Mouse (Mus musculus): Measurements from ENCODE around the gene Dusp12.

Dusp12 gene

GRCm38 (mm10) chr1:170863033-170863432 is 22.3 kb downstream of the Dusp12 start:
- no peak for DNase-seq (ENCODE audit: inconsistent age in 2 of 2, low spot score in 1 of 2)

DNA sequence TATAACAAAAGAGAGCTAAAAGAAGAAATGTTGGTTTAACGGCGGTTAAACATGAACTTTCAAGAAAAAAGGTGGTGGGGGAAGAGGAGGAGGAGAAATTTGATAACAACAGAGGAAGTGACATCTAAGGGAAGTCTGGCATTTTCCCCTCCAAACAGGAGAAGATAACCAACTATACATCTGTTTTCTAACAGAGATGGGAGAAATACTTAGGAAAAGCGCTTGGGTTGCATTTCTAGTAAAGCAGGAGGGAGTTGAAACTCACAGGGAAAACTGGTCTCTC is 23.0 kb downstream of the Dusp12 start:
- no peak for DNase-seq (ENCODE audit: inconsistent age in 2 of 2, low spot score in 1 of 2)

DNA sequence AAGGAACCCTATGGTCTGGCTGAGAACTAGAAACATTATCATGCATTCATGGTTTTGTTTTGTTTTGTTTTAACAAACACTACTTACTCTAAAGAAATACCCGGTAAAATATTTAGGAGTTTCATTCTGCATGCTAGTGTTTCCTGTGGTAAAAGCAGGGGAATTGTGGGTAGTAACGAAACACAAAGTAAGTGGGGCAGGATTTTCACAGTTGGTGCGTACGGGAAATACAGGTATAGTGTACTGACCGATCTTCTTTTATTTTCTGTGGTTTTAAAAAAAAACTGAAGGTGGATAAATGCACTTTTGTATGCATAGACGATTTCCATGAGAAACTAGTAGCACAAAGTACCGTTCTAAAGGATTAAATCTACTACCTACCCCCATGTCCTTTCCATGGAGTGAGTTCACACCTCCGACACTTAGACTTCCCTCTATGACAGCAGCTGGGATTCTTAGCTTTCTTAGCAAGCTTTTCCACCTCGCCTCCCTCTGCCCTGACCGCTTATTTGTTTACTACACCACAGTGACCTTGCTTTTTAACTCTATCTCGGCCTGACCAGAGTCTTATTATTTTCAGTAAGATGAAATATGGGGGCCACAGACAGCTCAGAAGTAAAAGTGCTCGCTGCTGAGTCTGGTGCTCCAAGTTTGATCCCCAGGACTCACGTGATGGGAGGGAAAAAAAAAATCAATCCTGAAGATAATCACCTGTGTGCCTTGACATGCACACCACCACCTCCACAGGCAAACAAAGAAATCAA is 23.5 kb downstream of the Dusp12 start:
- DNase-seq (ENCODE audit: inconsistent age in 2 of 2, low spot score in 1 of 2), result no peak

DNA sequence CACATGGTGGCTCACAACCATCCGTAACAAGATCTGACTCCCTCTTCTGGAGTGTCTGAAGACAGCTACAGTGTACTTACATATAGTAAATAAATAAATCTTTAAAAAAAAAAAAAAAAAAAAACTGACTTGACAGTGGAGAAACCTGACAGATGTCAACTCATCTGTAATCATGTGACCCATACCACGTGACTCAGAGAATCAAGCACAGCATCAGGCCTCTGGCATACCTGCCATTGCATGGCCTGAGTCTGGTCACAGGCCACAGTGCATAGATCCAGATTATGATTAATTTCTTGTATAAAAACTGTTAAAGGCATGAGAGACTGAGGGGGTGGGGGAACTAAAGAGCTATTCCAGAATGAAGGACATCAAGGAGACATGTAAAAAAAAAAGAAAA is 26.5 kb downstream of the Dusp12 start:
- no peak for DNase-seq (ENCODE audit: inconsistent age in 2 of 2, low spot score in 1 of 2)

DNA sequence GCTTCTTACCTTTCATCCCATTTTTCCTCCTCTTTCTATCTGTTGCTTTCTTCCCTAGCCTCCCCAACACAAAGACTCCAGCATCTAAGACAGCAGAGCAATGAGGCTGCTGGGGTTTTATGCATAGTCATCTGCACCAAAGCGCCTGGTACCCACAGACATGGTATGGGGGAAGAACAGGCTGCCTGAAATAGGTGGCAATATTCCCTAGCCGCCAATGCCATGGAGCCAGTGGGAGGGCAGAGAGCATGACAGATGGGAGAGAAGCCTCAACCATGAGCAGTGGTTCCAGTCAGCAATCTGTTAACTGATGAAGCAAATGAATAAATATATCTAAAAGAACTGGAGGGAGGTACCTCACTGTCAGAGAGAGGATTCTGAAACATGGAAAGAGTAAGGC is 28.0 kb downstream of the Dusp12 start:
- DNase-seq (ENCODE audit: inconsistent age in 2 of 2, low spot score in 1 of 2), result no peak

- DNase-seq (ENCODE audit: inconsistent age in 2 of 2, low spot score in 1 of 2), result no peak
These were observed 30.1 kb downstream of the Dusp12 start for GRCm38 (mm10) chr1:170855056-170855760.

DNA sequence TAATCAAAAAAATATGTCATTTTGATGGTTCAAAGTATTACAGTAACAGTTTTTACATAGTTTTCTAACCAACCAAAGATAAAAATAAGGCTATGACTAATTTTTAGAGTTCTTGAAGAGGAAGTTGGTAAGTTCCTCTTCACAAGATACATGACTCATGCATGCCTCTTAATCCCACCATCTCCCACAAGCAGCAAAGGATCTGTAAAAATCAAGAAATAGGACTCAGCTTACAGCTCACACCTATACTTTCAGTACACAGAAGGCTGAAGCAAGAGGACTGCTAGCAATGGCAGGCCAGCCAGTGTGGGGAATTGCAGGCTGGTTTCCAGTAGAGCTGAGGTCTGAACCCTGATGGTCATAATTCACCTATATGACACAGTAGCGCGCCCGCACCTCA is 31.7 kb downstream of the Dusp12 start:
- DNase-seq (ENCODE audit: inconsistent age in 2 of 2, low spot score in 1 of 2), result peak in 1 of 2 experiments; percentile 53

DNA sequence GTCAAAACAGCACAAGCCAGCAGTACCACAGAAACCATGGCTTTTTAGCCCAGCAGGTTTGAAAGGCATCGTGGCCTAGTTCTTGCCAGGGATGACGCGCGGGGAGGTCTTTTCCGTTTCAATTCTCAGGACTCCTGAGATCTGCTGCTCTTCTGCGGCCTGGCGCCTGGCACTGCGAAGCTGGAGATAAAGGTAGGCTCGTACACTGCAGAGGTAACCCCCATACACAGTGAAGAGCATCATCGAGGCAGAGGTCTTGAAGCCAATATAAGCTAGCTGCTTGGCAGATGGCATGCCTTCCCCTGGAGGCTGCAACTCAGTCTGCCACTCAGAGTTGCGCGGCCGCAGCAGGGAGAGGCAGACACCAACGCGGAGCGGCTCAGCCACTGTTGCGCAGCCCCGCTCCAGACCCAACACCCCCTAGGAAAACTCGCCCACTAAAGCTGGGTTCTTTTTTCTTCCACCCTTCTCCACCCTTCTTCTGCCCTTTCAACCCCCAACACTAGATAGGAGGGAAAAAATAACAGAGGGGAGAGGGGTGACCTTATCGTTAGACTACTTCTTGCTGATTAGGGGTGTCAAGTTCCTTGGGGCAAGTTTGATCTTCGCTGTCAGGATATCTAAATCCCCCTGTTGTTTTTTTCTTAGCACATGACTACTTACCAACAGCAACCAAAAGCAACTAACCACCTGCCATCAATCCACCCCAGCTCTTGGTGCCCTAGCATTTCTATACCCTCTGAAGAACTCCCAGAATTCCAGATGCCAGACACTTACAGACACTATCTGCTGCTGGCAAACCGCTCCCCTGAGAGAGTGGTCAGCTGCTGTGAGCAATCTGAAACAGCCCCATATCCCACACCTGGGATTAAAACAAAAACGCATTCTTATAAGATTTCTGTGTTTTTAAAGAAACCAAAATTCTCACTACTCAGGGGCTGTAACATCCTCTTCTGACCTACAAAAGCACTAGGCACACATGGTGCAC is 34.4 kb downstream of the Dusp12 start:
- no peak for DNase-seq (ENCODE audit: inconsistent age in 2 of 2, low spot score in 1 of 2)

- no peak for DNase-seq (ENCODE audit: inconsistent age in 2 of 2, low spot score in 1 of 2)
These were observed 35.3 kb downstream of the Dusp12 start for GRCm38 (mm10) chr1:170850007-170850406.

DNA sequence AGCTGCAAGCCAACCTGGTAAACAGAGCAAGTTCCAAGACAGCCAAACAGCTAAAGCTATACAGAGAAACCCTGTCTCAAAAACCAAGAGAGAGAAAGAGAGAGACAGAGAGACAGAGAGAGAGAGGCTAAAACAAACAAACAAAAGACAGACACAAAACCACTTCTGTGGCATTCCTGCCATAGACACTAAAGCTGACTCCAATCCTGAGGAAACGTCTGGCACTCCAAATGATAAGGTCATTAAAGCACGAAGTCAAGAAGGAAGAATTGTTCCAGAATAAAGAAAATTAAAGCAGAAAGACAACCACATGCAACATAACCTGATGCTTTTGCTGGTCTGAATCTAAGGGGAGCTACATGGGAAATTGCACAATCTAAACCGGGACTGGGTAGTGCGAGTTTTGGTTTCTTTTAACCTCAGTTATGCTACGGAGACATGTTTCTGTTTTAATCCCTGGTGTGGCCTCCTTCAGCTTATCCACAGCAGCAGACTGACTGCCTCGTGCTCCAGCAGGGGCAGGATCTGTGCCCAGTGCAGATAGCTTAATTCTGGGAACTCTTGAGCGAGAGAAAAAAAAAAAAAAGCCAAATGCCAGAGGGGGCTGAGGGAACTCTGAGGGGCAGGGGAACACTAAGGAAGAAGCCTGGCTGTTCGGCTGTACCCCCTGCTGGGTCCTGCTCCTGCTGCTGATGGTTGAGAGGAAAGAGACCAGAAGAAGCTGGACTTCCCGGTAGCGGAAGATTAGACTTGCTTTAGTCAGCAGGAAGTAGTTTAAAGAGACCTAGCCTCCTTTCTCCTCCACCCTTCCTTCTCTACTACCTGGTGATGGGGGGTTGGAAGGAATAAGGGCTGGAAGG is 39.7 kb downstream of the Dusp12 start:
- no peak for DNase-seq (ENCODE audit: inconsistent age in 2 of 2, low spot score in 1 of 2)

- DNase-seq (ENCODE audit: inconsistent age in 2 of 2, low spot score in 1 of 2), result no peak
These were observed 41.0 kb downstream of the Dusp12 start for GRCm38 (mm10) chr1:170844380-170844779.

GRCm38 (mm10) chr1:170839685-170840084 is 45.7 kb downstream of the Dusp12 start:
- peak in 1 of 2 experiments; percentile 63 for DNase-seq (ENCODE audit: inconsistent age in 2 of 2, low spot score in 1 of 2)

DNA sequence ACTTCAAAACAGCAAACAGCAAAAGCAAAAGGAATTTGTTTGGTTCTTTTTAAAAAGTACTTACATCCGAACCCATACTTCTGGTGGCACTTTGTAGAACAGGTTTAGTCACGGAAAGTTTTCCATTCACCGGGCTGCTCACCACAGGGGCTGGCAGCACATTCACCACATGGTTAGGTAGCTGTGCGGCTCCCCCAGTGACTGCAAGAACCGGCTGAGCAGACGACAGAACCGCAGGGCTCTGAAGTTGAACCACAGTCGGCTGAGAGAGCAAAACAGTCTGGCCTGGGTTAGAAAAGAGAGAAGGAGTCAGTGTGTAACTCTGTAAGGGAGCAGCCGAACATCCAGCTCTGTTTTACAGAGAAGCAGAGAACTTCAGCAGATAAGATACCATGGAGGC is 50.6 kb downstream of the Dusp12 start:
- DNase-seq (ENCODE audit: inconsistent age in 2 of 2, low spot score in 1 of 2), result no peak

DNA sequence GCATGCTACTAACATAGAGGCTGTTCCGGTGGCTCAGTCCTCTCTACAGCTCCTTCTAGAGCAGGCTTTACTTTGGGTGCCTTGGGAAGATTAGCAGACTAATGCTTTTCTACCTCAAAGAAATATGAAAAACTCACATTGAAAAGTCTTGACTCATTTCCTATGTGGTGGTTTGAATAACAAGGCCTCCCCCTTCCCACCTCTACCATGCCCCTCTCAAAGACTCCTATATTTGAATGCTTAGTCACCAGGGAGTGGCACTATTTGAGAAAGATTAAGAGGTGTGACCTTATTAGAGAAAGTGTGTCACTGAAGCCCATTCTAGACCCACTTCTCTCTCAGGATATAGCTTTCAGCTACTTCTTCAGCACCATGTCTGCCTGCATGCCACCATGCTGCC is 55.6 kb downstream of the Dusp12 start:
- DNase-seq (ENCODE audit: inconsistent age in 2 of 2, low spot score in 1 of 2), result no peak

DNA sequence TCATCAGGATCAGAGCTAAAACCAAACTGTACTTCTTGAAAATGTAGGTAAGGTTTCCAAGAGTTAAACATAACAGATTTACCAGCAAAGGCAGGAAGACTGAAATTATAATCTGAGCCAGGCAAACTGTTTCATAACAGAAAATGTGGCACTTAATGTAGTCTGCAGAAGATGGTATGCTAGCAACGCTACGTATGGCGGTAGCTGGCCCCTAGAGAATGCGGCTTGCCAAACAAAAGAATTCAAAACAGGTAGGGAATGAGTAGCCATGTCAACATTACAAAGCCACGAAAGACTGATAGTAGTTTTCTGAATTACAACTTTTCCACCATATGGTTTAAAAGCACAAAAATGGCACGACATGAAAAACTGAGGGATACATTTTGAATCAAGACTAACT is 56.0 kb downstream of the Dusp12 start:
- DNase-seq (ENCODE audit: inconsistent age in 2 of 2, low spot score in 1 of 2), result no peak
